Mouse (Mus musculus): ENCODE measurements around the gene Eif2d. TPM values are rescaled to one million over a fixed set of nuclear protein-coding genes. Genes with fewer than 3 reads are reported as not detected.

Gene Eif2d
- polyA plus RNA-seq, 1 experiment from 2014 or later = 36.3 TPM

DNA sequence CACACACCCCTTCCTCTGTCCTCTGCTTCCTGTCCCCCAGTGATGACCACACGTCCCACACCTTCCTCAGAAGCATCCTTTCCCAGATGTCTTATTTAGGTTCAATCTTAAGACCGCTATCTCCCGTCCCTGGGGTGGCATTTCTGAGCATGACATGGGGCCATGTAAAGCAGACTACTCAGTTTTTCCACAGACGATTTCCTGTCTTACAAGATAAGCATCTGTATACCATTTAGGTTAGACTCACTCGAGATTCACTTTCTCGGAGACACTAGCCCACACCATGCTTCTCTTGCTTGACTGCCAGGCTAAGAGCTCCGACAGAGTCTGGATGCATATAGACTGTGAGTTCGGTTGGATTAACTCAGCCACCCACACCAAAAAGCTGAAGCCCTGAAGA lies 51.5 kb downstream of the Eif2d start:
- TF ChIP-seq EP300 (IDR thresholded peaks at IDR 0.05) (no peak), CTCF (IDR thresholded peaks at IDR 0.05) (no peak)
- DNase-seq (ENCODE audit: low spot score) = no peak
- Histone ChIP-seq H3K27ac (ENCODE audit: low read length) (no peak overlapping the region), H3K9me3 (ENCODE audit: low read length) (no peaks in the 10 kb centered on the region), H3K4me3 (ENCODE audit: low read depth, low read length) (no peak overlapping the region), H3K9ac (replicated peaks; ENCODE audit: low read depth) (no peak overlapping the region), H3K27me3 (replicated peaks; ENCODE audit: insufficient read depth, low read length) (no peaks in the 10 kb centered on the region), H3K36me3 (ENCODE audit: insufficient read depth, low read length) (no peaks in the 10 kb centered on the region), H3K4me2 (replicated peaks; ENCODE audit: low read depth, low read length) (no peak overlapping the region), H3K4me1 (ENCODE audit: insufficient read depth, low read depth, low read length) (no peaks in the 10 kb centered on the region)
- WGBS = 59% methylated on average over 8 of the region's 8 CpGs
- no peak for ATAC-seq

DNA sequence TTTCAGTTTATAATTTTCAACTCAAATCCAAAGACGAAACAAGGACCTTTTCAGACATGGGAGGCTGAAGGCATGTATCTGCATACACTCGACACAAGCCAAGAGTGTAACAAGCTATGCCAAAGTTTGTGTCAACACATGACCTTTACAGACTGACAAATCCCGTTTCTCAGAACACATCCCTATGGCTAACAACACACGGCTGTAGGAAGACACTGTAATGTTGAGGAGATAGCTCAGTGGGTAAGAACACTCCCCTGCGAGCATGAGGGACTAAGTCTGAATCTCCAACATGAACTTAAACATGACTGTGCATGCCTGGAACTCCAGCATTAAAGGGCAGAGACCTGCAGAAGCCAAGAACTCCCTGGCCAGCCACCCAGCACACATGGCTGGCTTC lies 53.4 kb downstream of the Eif2d start:
- Histone ChIP-seq H3K27me3 (replicated peaks; ENCODE audit: insufficient read depth, low read length) (no peaks in the 10 kb centered on the region), H3K9me3 (ENCODE audit: low read length) (no peaks in the 10 kb centered on the region), H3K4me1 (ENCODE audit: insufficient read depth, low read depth, low read length) (no peaks in the 10 kb centered on the region), H3K36me3 (ENCODE audit: insufficient read depth, low read length) (no peaks in the 10 kb centered on the region), H3K4me2 (replicated peaks; ENCODE audit: low read depth, low read length) (no peak overlapping the region), H3K4me3 (ENCODE audit: low read depth, low read length) (no peak overlapping the region), H3K27ac (ENCODE audit: low read length) (no peak overlapping the region), H3K9ac (replicated peaks; ENCODE audit: low read depth) (no peak overlapping the region)
- 61% methylated on average over 5 of the region's 5 CpGs for WGBS
- DNase-seq (ENCODE audit: low spot score) (no peak), ATAC-seq (no peak)
- no peak for TF ChIP-seq CTCF (IDR thresholded peaks at IDR 0.05)
- TF ChIP-seq EP300 (IDR thresholded peaks at IDR 0.05) = no peak

DNA sequence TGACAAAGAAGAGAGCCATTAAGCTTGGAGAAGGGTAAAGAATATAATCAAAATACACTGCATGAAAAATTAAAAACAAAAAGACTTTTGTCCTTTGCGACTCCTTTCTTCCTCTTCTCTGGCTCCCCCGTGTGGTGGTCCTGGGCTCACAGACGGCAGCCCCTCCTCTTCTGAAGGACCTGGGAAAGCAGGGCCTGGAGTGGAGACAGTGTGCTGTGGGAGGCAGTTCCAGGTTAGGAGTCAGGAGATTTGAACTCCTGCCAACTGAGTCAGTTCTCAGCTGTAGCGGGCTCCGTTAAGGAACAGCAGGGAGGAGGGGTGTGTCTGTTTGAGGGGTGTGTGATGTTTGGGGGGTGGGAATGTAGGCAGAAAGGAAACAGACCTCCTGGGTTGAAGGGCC lies 54.5 kb downstream of the Eif2d start:
- Histone ChIP-seq H3K9ac (replicated peaks; ENCODE audit: low read depth) (no peak overlapping the region), H3K36me3 (ENCODE audit: insufficient read depth, low read length) (no peaks in the 10 kb centered on the region), H3K27ac (ENCODE audit: low read length) (no peak overlapping the region), H3K4me2 (replicated peaks; ENCODE audit: low read depth, low read length) (no peak overlapping the region), H3K4me3 (ENCODE audit: low read depth, low read length) (no peak overlapping the region), H3K9me3 (ENCODE audit: low read length) (no peaks in the 10 kb centered on the region), H3K27me3 (replicated peaks; ENCODE audit: insufficient read depth, low read length) (no peaks in the 10 kb centered on the region), H3K4me1 (ENCODE audit: insufficient read depth, low read depth, low read length) (no peaks in the 10 kb centered on the region)
- 5% methylated on average over 5 of the region's 5 CpGs for WGBS
- ATAC-seq (peak; percentile 43; the same call in 1 of the 2 replicates), DNase-seq (ENCODE audit: low spot score) (peak; percentile 75)
- TF ChIP-seq CTCF (IDR thresholded peaks at IDR 0.05) (peak; percentile 78), EP300 (IDR thresholded peaks at IDR 0.05) (no peak)

DNA sequence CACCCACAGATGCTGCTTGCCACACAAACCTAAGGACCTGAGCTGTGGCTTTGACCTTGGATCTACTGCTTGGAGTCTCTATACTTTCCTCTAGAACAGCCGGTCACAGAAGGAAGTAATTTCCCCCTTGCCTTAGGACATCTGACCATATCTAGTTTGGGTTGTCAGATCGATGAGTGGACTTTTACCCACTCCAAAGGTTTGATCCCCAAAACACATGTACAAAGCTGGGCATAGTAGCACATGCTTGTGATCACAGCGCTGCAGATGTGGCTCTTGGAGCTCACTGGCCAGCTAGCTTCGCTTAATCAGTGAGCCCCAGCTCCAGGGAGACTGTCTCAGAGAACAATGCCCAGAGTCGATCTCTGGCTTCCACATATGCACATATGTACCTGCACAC lies 55.1 kb downstream of the Eif2d start:
- no peak overlapping the region for H3K27ac ChIP-seq (ENCODE audit: low read length)
- DNase-seq (ENCODE audit: low spot score) (no peak), ATAC-seq (no peak)
- H3K4me3 ChIP-seq (ENCODE audit: low read depth, low read length) = no peak overlapping the region
- WGBS = 92% methylated on average over 5 of the region's 5 CpGs
- peaks cover 4% of the 10 kb centered on the region for H3K4me1 ChIP-seq (ENCODE audit: insufficient read depth, low read depth, low read length)
- H3K9ac ChIP-seq (replicated peaks; ENCODE audit: low read depth) = no peak overlapping the region
- H3K36me3 ChIP-seq (ENCODE audit: insufficient read depth, low read length) = no peaks in the 10 kb centered on the region
- H3K27me3 ChIP-seq (replicated peaks; ENCODE audit: insufficient read depth, low read length) = no peaks in the 10 kb centered on the region
- H3K9me3 ChIP-seq (ENCODE audit: low read length) = no peaks in the 10 kb centered on the region
- no peak overlapping the region for H3K4me2 ChIP-seq (replicated peaks; ENCODE audit: low read depth, low read length)
- TF ChIP-seq CTCF (IDR thresholded peaks at IDR 0.05) (no peak), EP300 (IDR thresholded peaks at IDR 0.05) (no peak)

DNA sequence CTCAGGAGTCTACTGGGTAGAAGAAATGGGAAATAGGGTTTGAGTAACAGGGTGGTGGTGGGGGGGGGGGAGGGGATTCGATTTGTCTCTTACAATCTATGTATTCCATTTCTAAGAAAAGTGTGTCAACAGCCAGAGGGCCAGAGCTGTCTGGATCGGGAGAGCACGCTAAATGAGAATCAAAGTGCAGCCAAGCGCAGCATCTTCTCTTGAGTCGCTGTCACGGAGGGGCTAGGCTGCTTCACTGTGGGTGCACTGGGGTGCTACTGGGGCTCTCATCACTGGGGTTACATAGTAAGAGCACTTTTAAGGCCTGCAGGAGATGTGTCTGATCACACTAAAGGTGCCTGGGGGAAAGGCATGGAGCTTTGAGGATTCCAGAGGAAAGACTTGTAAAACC lies 55.8 kb downstream of the Eif2d start:
- Histone ChIP-seq H3K27me3 (replicated peaks; ENCODE audit: insufficient read depth, low read length) (no peaks in the 10 kb centered on the region), H3K4me3 (ENCODE audit: low read depth, low read length) (no peak overlapping the region), H3K27ac (ENCODE audit: low read length) (no peak overlapping the region), H3K36me3 (ENCODE audit: insufficient read depth, low read length) (no peaks in the 10 kb centered on the region), H3K4me1 (ENCODE audit: insufficient read depth, low read depth, low read length) (peaks cover 5% of the 10 kb centered on the region), H3K4me2 (replicated peaks; ENCODE audit: low read depth, low read length) (no peak overlapping the region), H3K9me3 (ENCODE audit: low read length) (no peaks in the 10 kb centered on the region), H3K9ac (replicated peaks; ENCODE audit: low read depth) (no peak overlapping the region)
- ATAC-seq (no peak), DNase-seq (ENCODE audit: low spot score) (no peak)
- WGBS = 92% methylated on average over 6 of the region's 6 CpGs
- no peak for TF ChIP-seq EP300 (IDR thresholded peaks at IDR 0.05)
- no peak for TF ChIP-seq CTCF (IDR thresholded peaks at IDR 0.05)

DNA sequence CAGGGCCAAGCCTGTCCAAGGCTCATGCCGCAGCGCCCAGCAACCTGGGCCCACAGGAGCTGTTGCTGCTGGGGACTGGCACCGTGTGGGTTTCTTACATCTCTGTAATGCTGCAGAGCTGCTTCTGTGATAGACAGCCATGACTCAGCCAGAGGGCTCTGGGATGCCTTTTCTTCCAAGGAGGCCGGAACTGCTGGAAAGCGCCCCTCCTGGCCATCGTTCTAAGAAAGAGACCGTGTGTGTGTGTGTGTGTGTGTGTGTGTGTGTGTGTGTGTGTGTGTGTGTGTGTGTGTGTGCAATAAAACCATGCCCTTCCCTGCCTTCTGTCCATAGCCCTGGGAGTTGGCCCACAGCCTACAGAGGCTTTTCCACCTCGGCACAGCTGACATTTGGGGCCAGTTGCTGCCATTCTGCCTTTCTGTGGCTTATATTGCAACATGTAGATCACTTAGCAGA lies 57.0 kb downstream of the Eif2d start:
- ATAC-seq = peak; percentile 62
- WGBS = 69% methylated on average over 8 of the region's 8 CpGs
- H3K27ac ChIP-seq (ENCODE audit: low read length) = no peak overlapping the region

DNA sequence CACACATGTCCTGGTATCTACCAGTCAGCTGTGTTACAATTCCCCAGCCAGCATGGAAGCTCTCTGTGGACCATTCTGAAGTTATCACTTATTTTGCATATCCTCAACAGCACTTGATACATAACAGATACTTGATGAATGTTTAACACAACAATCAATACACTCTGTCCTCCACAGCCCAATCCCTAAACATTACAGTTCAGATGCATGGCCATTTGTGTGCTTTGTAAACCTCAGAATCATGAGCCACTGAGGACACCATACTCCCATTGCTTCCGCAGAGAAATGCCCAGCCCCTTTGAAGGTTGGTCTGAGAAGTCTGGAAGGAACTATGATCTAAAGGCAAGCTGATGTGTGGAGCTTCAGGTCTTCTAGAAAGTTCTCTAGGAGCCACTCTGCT lies 58.7 kb downstream of the Eif2d start:
- ATAC-seq = no peak
- TF ChIP-seq CTCF (IDR thresholded peaks at IDR 0.05) = no peak
- TF ChIP-seq EP300 (IDR thresholded peaks at IDR 0.05) = no peak
- 78% methylated on average over 1 of the region's 1 CpGs for WGBS

More for the DNA sequence above, 57.0 kb downstream of the Eif2d start:
- Histone ChIP-seq H3K27me3 (replicated peaks; ENCODE audit: insufficient read depth, low read length) (no peaks in the 10 kb centered on the region), H3K4me3 (ENCODE audit: low read depth, low read length) (no peak overlapping the region), H3K9ac (replicated peaks; ENCODE audit: low read depth) (no peak overlapping the region), H3K36me3 (ENCODE audit: insufficient read depth, low read length) (no peaks in the 10 kb centered on the region), H3K9me3 (ENCODE audit: low read length) (no peaks in the 10 kb centered on the region), H3K4me1 (ENCODE audit: insufficient read depth, low read depth, low read length) (peaks cover 5% of the 10 kb centered on the region), H3K4me2 (replicated peaks; ENCODE audit: low read depth, low read length) (no peak overlapping the region)
- peak; percentile 58 for DNase-seq (ENCODE audit: low spot score)
- TF ChIP-seq CTCF (IDR thresholded peaks at IDR 0.05) = peak; percentile 47; the same call in 1 of the 2 replicates
- no peak for TF ChIP-seq EP300 (IDR thresholded peaks at IDR 0.05)

More for the DNA sequence above, 58.7 kb downstream of the Eif2d start:
- no peak overlapping the region for H3K4me3 ChIP-seq (ENCODE audit: low read depth, low read length)
- no peak overlapping the region for H3K27ac ChIP-seq (ENCODE audit: low read length)
- peaks cover 5% of the 10 kb centered on the region for H3K4me1 ChIP-seq (ENCODE audit: insufficient read depth, low read depth, low read length)
- H3K9me3 ChIP-seq (ENCODE audit: low read length) = no peaks in the 10 kb centered on the region
- H3K9ac ChIP-seq (replicated peaks; ENCODE audit: low read depth) = no peak overlapping the region
- no peaks in the 10 kb centered on the region for H3K36me3 ChIP-seq (ENCODE audit: insufficient read depth, low read length)
- no peaks in the 10 kb centered on the region for H3K27me3 ChIP-seq (replicated peaks; ENCODE audit: insufficient read depth, low read length)
- H3K4me2 ChIP-seq (replicated peaks; ENCODE audit: low read depth, low read length) = no peak overlapping the region
- no peak for DNase-seq (ENCODE audit: low spot score)
